Mouse (Mus musculus): ENCODE results near the gene Rbfox2. TPM values are rescaled to one million over a fixed set of nuclear protein-coding genes. Genes with fewer than 3 reads are reported as not detected.
"Not testable (repeated sequence)": the region's sequence is repeated elsewhere in the genome, so short reads cannot be mapped to it uniquely, and the experiment has no call there.

Gene Rbfox2
- polyA plus RNA-seq, 1 experiment from 2014 or later = 159 TPM

GRCm38 (mm10) chr15:77291471-77291870 is 15.3 kb downstream of the Rbfox2 start:
- whole genome bisulfite sequencing = 64% methylated on average over 7 of the region's 7 CpGs
- Histone ChIP-seq H3K27me3 (replicated peaks) (no peaks in the 10 kb centered on the region), H3K27ac (no peak overlapping the region; the same call in 1 of the 2 replicates), H3K9ac (no peak overlapping the region), H3K9me3 (no peaks in the 10 kb centered on the region), H3K4me3 (no peak overlapping the region), H3K4me1 (peaks cover 15% of the 10 kb centered on the region), H3K4me2 (replicated peaks) (no peak overlapping the region), H3K36me3 (no peaks in the 10 kb centered on the region)
- no peak for ATAC-seq (ENCODE audit: low FRiP score, low read depth)

DNA sequence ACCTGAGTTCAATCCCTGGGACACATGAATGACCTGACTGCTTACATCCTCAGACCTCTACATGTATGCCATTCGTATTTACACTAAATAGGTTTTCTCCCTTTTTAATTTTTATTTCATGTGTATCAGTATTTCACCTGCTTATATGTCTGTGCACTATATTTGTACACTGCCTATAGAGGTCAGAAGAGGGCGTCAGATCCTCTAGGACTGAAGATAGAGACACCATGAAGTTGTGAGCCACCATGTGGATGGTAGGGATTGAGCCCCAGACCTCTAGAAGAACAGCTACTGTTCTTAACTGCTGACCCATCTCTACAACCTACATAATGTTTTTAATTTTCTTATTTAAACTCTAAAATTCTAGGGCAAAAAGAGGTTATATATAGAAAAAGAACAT is 16.5 kb downstream of the Rbfox2 start:
- Histone ChIP-seq H3K4me1 (peaks cover 15% of the 10 kb centered on the region), H3K27me3 (replicated peaks) (no peaks in the 10 kb centered on the region), H3K9ac (no peak overlapping the region), H3K27ac (no peak overlapping the region), H3K4me2 (replicated peaks) (no peak overlapping the region), H3K36me3 (no peaks in the 10 kb centered on the region), H3K4me3 (no peak overlapping the region), H3K9me3 (no peaks in the 10 kb centered on the region)
- 74% methylated on average over 2 of the region's 2 CpGs for WGBS
- no peak for ATAC-seq (ENCODE audit: low FRiP score, low read depth)

DNA sequence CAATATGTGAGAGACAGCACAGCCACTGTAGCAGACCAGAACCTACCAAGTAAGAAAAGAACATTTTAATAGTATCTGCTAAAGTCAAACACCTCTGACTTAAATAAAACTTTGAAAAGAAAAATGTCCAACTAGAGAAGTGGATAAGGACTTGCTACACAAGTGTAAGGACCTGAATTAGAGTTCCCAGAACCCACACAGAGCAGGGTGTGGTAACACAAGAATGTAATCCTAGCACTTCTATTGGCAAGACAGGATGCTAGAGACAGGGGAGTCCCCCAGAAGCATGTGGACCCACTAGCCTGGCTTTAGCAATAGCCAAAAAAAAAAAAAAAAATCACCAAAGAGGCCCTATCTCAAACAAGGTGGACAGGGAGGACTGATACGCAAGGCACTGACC is 26.7 kb downstream of the Rbfox2 start:
- Histone ChIP-seq H3K9me3 (no peaks in the 10 kb centered on the region), H3K27me3 (replicated peaks) (no peaks in the 10 kb centered on the region), H3K9ac (no peak overlapping the region), H3K4me1 (0 out of 2 replicates have a peak, but pooled peaks cover 6% of the 10 kb centered on the region), H3K4me2 (replicated peaks) (no peak overlapping the region), H3K4me3 (no peak overlapping the region), H3K36me3 (no peaks in the 10 kb centered on the region), H3K27ac (no peak overlapping the region)
- WGBS = 100% methylated on average over 1 of the region's 1 CpGs
- ATAC-seq (ENCODE audit: low FRiP score, low read depth) = no peak

DNA sequence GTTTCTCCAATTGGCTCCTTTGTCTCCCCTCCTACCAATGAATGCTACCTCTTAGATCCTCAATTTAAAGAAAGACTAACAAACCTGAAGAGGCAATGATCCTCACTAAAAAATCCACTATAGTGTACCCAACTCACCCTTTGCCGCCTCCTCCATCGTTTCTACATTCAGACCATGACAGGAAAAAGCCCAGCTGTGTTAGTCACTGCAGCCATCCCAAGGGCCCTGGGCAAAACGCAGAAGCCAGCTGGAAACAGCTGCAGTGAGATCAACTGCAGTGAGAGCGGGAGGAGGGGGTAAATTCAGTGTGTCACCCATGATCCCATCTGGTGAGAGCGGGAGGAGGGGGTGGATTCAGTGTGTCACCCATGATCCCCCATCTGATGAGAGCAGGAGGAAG is 28.0 kb downstream of the Rbfox2 start:
- WGBS = 62% methylated on average over 5 of the region's 5 CpGs
- Histone ChIP-seq H3K27ac (no peak overlapping the region), H3K9me3 (no peaks in the 10 kb centered on the region), H3K4me2 (replicated peaks) (no peak overlapping the region), H3K9ac (no peak overlapping the region), H3K4me3 (no peak overlapping the region), H3K27me3 (replicated peaks) (no peaks in the 10 kb centered on the region), H3K36me3 (no peaks in the 10 kb centered on the region), H3K4me1 (peaks cover 11% of the 10 kb centered on the region; the same call in 1 of the 2 replicates)
- ATAC-seq (ENCODE audit: low FRiP score, low read depth) = no peak

DNA sequence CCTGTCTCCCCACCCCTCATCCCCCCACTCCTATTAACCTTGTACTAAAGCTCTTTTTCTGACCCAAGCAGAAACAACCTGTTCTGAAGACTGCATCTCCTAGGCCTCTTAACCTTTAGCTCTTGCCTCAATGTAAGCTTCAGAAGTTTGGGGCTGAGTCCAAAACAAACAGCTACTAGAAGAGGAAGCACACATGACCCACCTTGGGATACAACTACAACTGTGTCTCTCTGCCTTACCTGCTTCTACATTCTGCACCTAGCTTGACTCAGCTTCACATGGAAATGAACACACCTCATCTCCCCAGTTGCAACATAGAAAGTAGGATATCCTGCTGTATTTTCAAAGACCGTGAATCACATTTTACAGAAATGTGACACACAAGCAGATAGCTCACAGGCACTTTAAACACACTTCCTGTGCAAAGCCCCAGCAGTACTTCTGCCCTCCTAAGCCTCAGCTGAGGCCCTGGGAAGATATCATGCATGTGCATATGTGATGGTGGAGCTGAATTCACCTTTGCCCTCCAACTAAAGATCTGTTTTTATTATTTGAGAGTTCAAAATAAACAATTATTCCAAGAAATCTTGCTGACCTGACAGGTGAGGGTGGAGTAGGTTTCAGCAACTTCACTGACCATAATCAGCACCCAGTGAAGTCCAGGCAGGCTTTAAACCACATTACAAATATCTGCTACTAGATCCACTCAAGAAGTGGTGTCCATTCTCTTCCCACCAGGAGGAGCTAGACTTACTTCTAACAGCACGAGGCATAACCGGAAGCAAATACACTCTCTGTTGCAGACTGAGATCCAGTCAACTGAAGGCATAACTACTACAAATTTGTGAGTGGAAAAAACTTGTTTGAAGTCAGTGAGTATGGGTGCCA is 29.7 kb downstream of the Rbfox2 start:
- no peak for ATAC-seq (ENCODE audit: low FRiP score, low read depth)
- Histone ChIP-seq H3K9ac (no peak overlapping the region), H3K4me2 (replicated peaks) (no peak overlapping the region), H3K4me3 (no peak overlapping the region), H3K27me3 (replicated peaks) (no peaks in the 10 kb centered on the region), H3K4me1 (peaks cover 11% of the 10 kb centered on the region; the same call in 1 of the 2 replicates), H3K9me3 (no peaks in the 10 kb centered on the region), H3K27ac (no peak overlapping the region), H3K36me3 (no peaks in the 10 kb centered on the region)
- WGBS = 80% methylated on average over 3 of the region's 3 CpGs

DNA sequence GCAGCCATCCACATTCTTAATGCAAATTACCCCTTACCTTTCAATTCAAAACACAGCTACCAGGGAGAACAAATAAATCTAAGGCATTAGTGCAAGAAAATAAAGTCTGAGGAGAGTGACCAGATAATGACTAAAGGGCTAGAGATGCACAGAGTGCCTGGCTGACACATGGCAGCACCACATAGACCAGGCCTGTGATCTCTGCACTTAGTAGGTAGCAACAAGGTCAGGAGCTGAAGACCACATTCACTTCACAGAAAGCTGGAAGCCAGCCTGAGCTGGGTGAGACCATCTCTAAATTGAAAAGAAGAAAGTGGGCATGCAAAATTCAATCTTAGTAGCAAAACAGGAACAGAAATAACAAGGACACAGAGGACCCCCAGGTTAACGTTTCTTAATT is 30.5 kb downstream of the Rbfox2 start:
- Histone ChIP-seq H3K9me3 (no peaks in the 10 kb centered on the region), H3K27me3 (replicated peaks) (no peaks in the 10 kb centered on the region), H3K9ac (no peak overlapping the region), H3K4me1 (peaks cover 11% of the 10 kb centered on the region; the same call in 1 of the 2 replicates), H3K4me2 (replicated peaks) (no peak overlapping the region), H3K27ac (no peak overlapping the region), H3K4me3 (no peak overlapping the region), H3K36me3 (no peaks in the 10 kb centered on the region)
- 85% methylated on average over 1 of the region's 1 CpGs for WGBS
- no peak for ATAC-seq (ENCODE audit: low FRiP score, low read depth)

DNA sequence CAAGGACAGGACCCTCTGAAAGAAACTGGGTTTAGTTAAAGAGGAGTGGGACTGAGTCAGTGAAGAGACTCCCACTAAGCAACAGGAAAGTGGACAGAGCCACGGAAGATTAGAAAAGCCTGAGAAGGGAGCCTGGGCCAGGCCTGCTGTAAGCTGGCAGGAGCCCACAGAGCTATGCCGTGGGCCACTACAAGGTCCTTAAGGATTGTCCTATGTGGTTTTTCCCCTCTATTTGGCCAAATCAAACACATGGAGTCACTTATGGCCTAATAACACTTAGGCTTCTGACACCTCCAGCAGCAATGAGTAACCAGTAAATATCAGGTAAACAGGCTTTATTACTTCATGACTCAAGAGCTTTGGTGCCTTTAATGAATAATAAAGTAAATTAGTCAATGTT is 31.2 kb downstream of the Rbfox2 start:
- Histone ChIP-seq H3K27me3 (replicated peaks) (no peaks in the 10 kb centered on the region), H3K9me3 (no peaks in the 10 kb centered on the region), H3K9ac (no peak overlapping the region), H3K4me1 (peaks cover 11% of the 10 kb centered on the region; the same call in 1 of the 2 replicates), H3K27ac (no peak overlapping the region), H3K4me3 (no peak overlapping the region), H3K36me3 (no peaks in the 10 kb centered on the region), H3K4me2 (replicated peaks) (no peak overlapping the region)
- no peak for ATAC-seq (ENCODE audit: low FRiP score, low read depth)
- WGBS = 67% methylated on average over 2 of the region's 2 CpGs

- H3K36me3 ChIP-seq = no peaks in the 10 kb centered on the region
- H3K4me2 ChIP-seq (replicated peaks) = no peak overlapping the region
- no peak overlapping the region for H3K9ac ChIP-seq
- ATAC-seq (ENCODE audit: low FRiP score, low read depth) = no peak
- no peaks in the 10 kb centered on the region for H3K9me3 ChIP-seq
- H3K27me3 ChIP-seq (replicated peaks) = no peaks in the 10 kb centered on the region
- peaks cover 11% of the 10 kb centered on the region; the same call in 1 of the 2 replicates for H3K4me1 ChIP-seq
- no peak overlapping the region for H3K4me3 ChIP-seq
- 27% methylated on average over 6 of the region's 6 CpGs for WGBS
- no peak overlapping the region for H3K27ac ChIP-seq
Observed at GRCm38 (mm10) chr15:77273947-77274346, 32.9 kb downstream of the Rbfox2 start.

GRCm38 (mm10) chr15:77271285-77271684 is 35.5 kb downstream of the Rbfox2 start:
- 94% methylated on average over 5 of the region's 5 CpGs for WGBS
- H3K4me2 ChIP-seq (replicated peaks) = no peak overlapping the region
- H3K27ac ChIP-seq = no peak overlapping the region
- no peak overlapping the region for H3K4me3 ChIP-seq
- H3K9me3 ChIP-seq = no peaks in the 10 kb centered on the region
- H3K4me1 ChIP-seq = peaks cover 8% of the 10 kb centered on the region; the same call in 1 of the 2 replicates
- H3K27me3 ChIP-seq (replicated peaks) = no peaks in the 10 kb centered on the region
- H3K36me3 ChIP-seq = no peaks in the 10 kb centered on the region
- no peak overlapping the region for H3K9ac ChIP-seq
- no peak for ATAC-seq (ENCODE audit: low FRiP score, low read depth)

DNA sequence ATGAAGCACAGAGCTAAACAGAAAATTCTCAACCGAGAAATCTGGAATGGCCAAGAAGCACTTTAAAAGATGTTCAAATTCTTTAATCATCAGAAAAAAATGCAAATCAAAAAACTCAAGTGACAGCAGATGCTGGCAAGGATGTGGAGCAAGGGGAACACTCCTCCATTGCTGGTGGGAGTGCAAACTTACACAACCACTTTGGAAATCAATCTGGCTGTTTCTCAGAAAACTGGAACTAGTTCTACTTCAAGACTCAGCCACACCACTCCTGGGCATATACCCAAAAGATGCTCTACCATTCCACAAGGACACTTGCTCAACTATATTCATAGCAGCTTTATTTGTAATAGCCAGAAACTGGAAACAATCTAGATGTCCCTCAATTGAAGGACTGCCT is 37.3 kb downstream of the Rbfox2 start:
- not testable (repeated sequence) for H3K9me3 ChIP-seq; H3K27me3 ChIP-seq (replicated peaks); ATAC-seq (ENCODE audit: low FRiP score, low read depth); H3K9ac ChIP-seq; H3K27ac ChIP-seq; H3K36me3 ChIP-seq; H3K4me3 ChIP-seq; H3K4me2 ChIP-seq (replicated peaks)
- peaks cover 20% of the 10 kb centered on the region for H3K4me1 ChIP-seq
- 91% methylated on average over 1 of the region's 1 CpGs for WGBS

- H3K4me2 ChIP-seq (replicated peaks) = no peak overlapping the region
- H3K4me1 ChIP-seq = peaks cover 16% of the 10 kb centered on the region
- no peaks in the 10 kb centered on the region for H3K9me3 ChIP-seq
- no peak overlapping the region for H3K9ac ChIP-seq
- ATAC-seq (ENCODE audit: low FRiP score, low read depth) = no peak
- 77% methylated on average over 3 of the region's 3 CpGs for WGBS
- H3K36me3 ChIP-seq = no peaks in the 10 kb centered on the region
- H3K27me3 ChIP-seq (replicated peaks) = no peaks in the 10 kb centered on the region
- H3K4me3 ChIP-seq = no peak overlapping the region
- no peak overlapping the region for H3K27ac ChIP-seq
Observed at GRCm38 (mm10) chr15:77268415-77268814, 38.4 kb downstream of the Rbfox2 start.

GRCm38 (mm10) chr15:77265318-77265717 is 41.5 kb downstream of the Rbfox2 start:
- Histone ChIP-seq H3K27ac (no peak overlapping the region), H3K4me1 (peaks cover 16% of the 10 kb centered on the region), H3K9ac (no peak overlapping the region), H3K27me3 (replicated peaks) (no peaks in the 10 kb centered on the region), H3K4me3 (no peak overlapping the region), H3K36me3 (no peaks in the 10 kb centered on the region), H3K4me2 (replicated peaks) (no peak overlapping the region), H3K9me3 (no peaks in the 10 kb centered on the region)
- WGBS = 50% methylated on average over 4 of the region's 4 CpGs
- ATAC-seq (ENCODE audit: low FRiP score, low read depth) = no peak

GRCm38 (mm10) chr15:77264314-77264713 is 42.5 kb downstream of the Rbfox2 start:
- no peak for ATAC-seq (ENCODE audit: low FRiP score, low read depth)
- Histone ChIP-seq H3K27me3 (replicated peaks) (no peaks in the 10 kb centered on the region), H3K4me3 (no peak overlapping the region), H3K36me3 (no peaks in the 10 kb centered on the region), H3K9me3 (no peaks in the 10 kb centered on the region), H3K4me2 (replicated peaks) (no peak overlapping the region), H3K9ac (no peak overlapping the region), H3K4me1 (peaks cover 16% of the 10 kb centered on the region), H3K27ac (no peak overlapping the region)
- WGBS = 69% methylated on average over 5 of the region's 5 CpGs

Measured in neural tube, embryonic 12.5 days (tissue).